Mouse (Mus musculus) liver, embryonic 14.5 days (tissue): Measurements from ENCODE around the gene Clec1b.

ENCODE experiments used
- CTCF ChIP-seq: IDR thresholded peaks from 2 replicates; pipeline ENCODE4 v1.5.1; 2016; ENCODE audit warnings: antibody characterized with exemption, low read depth, control low read depth
- EP300 ChIP-seq: IDR thresholded peaks from 2 replicates; pipeline ENCODE4 v1.6.1; 2016; ENCODE audit warnings: antibody characterized with exemption, low read depth

GRCm38 (mm10) chr6:129351091-129351490 is 46.0 kb upstream of the Clec1b start:
- TF ChIP-seq CTCF (no peak), EP300 (no peak)
